Mouse (Mus musculus) liver, embryonic 11.5 days (tissue): ENCODE results near the gene Eya3. TPM values are rescaled to one million over a fixed set of nuclear protein-coding genes. Genes with fewer than 3 reads are reported as not detected.
"Not testable (repeated sequence)": the region's sequence is repeated elsewhere in the genome, so short reads cannot be mapped to it uniquely, and the experiment has no call there.

Experiments used
- ATAC-seq: fragments of 200-750 bp; cut with Nextera tagmentation; replicated peaks from 2 replicates; pipeline ENCODE4 v1.8.0; 2017; ENCODE audit warnings: moderate number of reproducible peaks, mild to moderate bottlenecking, moderate TSS enrichment, moderate library complexity; ENCODE audit not compliant: low FRiP score
- DNase-seq: peaks from one replicate; pipeline ENCODE4 v3.0.0-alpha.2; 2017; ENCODE audit warnings: low spot score
- H3K27ac ChIP-seq: fragments of 300-500 bp; sonication (generic); 2 replicates; pipeline ENCODE4 v1.5.1; 2014; ENCODE audit warnings: mild to moderate bottlenecking, low read depth, low read length, control low read depth
- H3K27me3 ChIP-seq: fragments of 300-500 bp; sonication (generic); replicated peaks from 2 replicates; pipeline ENCODE4 v1.6.1; 2014; ENCODE audit warnings: low read length, mixed read lengths; ENCODE audit not compliant: control insufficient read depth, insufficient read depth
- H3K36me3 ChIP-seq: fragments of 300-500 bp; sonication (generic); 2 replicates; pipeline ENCODE4 v1.6.1; 2014; ENCODE audit warnings: mild to moderate bottlenecking, low read length, moderate library complexity, mixed read lengths; ENCODE audit not compliant: control insufficient read depth, insufficient read depth
- H3K4me1 ChIP-seq: fragments of 300-500 bp; sonication (generic); replicated peaks from 2 replicates; pipeline ENCODE4 v1.6.1; 2014; ENCODE audit warnings: low read length, mixed read lengths; ENCODE audit not compliant: control insufficient read depth, insufficient read depth
- H3K4me2 ChIP-seq: fragments of 300-500 bp; sonication (generic); 2 replicates; pipeline ENCODE4 v1.6.1; 2014; ENCODE audit warnings: mild to moderate bottlenecking, control low read depth, moderate library complexity
- H3K4me3 ChIP-seq: fragments of 300-500 bp; sonication (generic); 2 replicates; pipeline ENCODE4 v1.5.1; 2014; ENCODE audit warnings: low read depth, low read length, control low read depth
- H3K9ac ChIP-seq: fragments of 300-500 bp; sonication (generic); 2 replicates; pipeline ENCODE4 v1.6.1; 2014; ENCODE audit warnings: low read depth, low read length, control low read depth
- H3K9me3 ChIP-seq: fragments of 300-500 bp; sonication (generic); 2 replicates; pipeline ENCODE4 v1.6.1; 2016; ENCODE audit warnings: low read length, inconsistent platforms, mixed read lengths; ENCODE audit not compliant: control insufficient read depth
- WGBS: fragments of 180-500 bp; shearing (Covaris S2); extraction: QIAGEN DNeasy Blood & Tissue Kit; methylation state at CpG from one replicate; pipeline ENCODE4 v1.1.7; 2014; 5-methylcytosine and 5-hydroxymethylcytosine counted together
- polyA plus RNA-seq: library from polyadenylated mRNA; unstranded; fragments of >200 nt; fragmentation: Nextera tagmentation; extraction: Ambion mirVana; gene quantifications from 2 replicates; pipeline ENCODE4 v1.2.1, GENCODE M21; 2014

Eya3 gene
- polyA plus RNA-seq, 1 experiment from 2014 or later = 29.7 TPM

DNA sequence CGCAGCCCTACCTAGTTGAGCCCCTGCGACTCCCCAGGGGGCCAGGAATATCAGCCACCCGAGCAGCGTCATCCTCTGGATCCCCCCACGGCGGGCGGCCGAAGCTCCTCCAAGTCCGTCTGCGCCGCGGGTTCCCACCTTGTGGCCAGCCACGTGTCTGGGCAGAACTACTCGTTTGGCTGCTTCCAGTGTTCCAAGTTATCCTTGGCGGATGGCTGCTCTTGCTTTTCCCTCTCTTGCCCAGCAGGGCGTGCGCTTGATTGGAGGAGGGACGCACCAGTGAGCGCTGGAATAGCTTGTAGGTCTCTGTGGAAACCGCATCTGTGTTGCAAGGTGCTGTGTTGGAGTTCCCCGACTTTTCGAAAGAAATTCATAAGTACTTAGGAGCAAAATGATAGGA, 118.2 kb downstream of the Eya3 start, which contains the start of gene Smpdl3b:
Smpdl3b (minus strand) TSS at position 279 of the 400 bp plus-strand sequence.
- no peaks in the 10 kb centered on the region for H3K36me3 ChIP-seq
- H3K4me2 ChIP-seq = peak within 1 kb of the TSS; percentile 77
- peaks cover 20% of the 10 kb centered on the region; the same call in 1 of the 2 replicates for H3K27me3 ChIP-seq
- WGBS = under 1% methylated on average over 22 of the region's 22 CpGs
- no peak for ATAC-seq
- peak within 1 kb of the TSS; percentile 51 for H3K4me3 ChIP-seq
- peak; percentile 54 for DNase-seq
- H3K4me1 ChIP-seq = 0 out of 2 replicates have a peak, but pooled peaks cover 5% of the 10 kb centered on the region
- no peaks in the 10 kb centered on the region for H3K9me3 ChIP-seq
- H3K9ac ChIP-seq = peak within 1 kb of the TSS; percentile 47; the same call in 1 of the 2 replicates
- no peak within 1 kb of the TSS for H3K27ac ChIP-seq

DNA sequence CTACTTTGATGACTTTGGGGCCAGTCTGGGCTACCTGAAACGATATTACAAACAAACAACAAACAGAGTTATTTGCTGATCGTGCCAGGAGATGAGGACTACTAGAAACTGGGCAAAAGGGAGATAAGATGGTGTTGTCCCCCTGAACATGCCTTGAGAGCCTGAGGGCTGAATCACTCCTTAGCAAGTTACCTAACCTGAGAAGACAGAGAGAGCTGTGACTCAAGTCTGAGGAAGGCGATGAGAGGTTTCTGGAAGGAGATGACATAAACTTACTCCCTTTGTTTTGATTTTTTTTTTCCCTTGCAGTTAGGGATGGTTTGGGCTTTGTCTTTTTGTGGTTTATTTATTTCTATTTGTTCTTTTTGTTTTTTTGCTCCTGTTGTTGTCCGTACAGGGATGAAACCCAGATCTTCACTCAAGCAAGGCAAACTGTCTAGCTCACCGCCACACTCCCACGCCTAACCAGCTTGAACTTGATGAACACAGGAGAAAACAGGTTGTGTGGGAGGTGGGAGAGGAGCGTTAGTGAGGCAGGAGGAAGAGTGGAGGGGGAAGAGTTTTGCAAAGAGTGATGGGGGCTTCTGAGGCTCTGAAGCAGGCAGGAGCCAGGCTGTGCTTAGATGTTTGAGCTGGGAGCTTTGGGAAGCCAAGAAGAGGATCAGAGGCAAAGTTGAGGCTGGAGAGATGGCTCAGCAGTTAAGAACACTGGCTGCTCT, 119.0 kb downstream of the Eya3 start:
- H3K9me3 ChIP-seq = no peaks in the 10 kb centered on the region
- H3K4me1 ChIP-seq = 0 out of 2 replicates have a peak, but pooled peaks cover 5% of the 10 kb centered on the region
- peaks cover 20% of the 10 kb centered on the region; the same call in 1 of the 2 replicates for H3K27me3 ChIP-seq
- no peak overlapping the region for H3K4me2 ChIP-seq
- DNase-seq (no peak), ATAC-seq (no peak)
- H3K4me3 ChIP-seq = no peak overlapping the region; the same call in 1 of the 2 replicates
- H3K36me3 ChIP-seq = no peaks in the 10 kb centered on the region
- no peak overlapping the region for H3K27ac ChIP-seq
- H3K9ac ChIP-seq = no peak overlapping the region
- WGBS = 72% methylated on average over 7 of the region's 7 CpGs

DNA sequence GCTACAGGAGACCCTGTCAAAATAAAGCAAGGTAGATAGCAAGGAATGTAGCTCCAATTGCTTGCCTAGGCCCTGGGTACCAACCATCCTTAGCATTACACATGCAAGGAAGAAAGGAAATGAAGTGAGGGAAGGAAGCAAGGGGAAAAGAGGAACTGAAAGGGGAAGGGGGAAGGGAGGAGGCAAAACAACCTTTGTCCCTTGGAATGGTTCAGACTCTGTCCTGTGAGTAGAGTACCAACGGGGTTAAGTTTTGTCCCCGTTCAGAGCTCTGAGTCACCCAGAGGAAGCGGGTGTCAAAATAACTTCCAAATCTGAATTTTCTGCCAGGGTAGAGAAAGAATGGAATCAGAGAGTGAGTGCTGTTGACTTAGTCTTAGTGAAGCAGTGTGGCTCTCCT, 121.5 kb downstream of the Eya3 start:
- H3K4me3 ChIP-seq = no peak overlapping the region
- no peak overlapping the region for H3K9ac ChIP-seq
- DNase-seq = no peak
- H3K4me2 ChIP-seq = no peak overlapping the region
- WGBS = 42% methylated on average over 3 of the region's 3 CpGs
- peaks cover 20% of the 10 kb centered on the region; the same call in 1 of the 2 replicates for H3K27me3 ChIP-seq
- no peak for ATAC-seq
- H3K36me3 ChIP-seq = no peaks in the 10 kb centered on the region
- H3K27ac ChIP-seq = no peak overlapping the region
- H3K9me3 ChIP-seq = no peaks in the 10 kb centered on the region
- H3K4me1 ChIP-seq = 0 out of 2 replicates have a peak, but pooled peaks cover 5% of the 10 kb centered on the region

DNA sequence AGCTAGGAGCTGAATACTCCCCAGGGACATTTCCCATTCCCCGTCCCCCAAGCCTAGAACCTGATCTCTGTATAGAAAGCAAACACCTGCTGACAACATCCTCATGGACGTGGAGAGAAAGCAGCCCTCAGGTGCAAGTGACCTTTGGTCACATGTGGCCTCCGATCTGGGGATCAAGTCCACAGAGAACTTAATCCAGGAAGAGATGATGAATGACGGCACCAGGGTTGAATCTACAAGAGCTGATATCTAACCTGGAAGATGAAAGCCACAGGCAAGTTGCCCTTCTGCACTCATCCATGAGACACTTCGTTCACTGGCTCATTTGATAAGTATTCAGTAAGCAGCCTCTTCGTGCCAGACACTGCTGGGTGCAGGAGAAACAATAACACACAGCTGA, 123.8 kb downstream of the Eya3 start:
- no peak for ATAC-seq
- Histone ChIP-seq H3K27ac (no peak overlapping the region), H3K27me3 (peaks cover 6% of the 10 kb centered on the region; the same call in 1 of the 2 replicates), H3K9me3 (no peaks in the 10 kb centered on the region), H3K36me3 (no peaks in the 10 kb centered on the region), H3K4me3 (no peak overlapping the region), H3K4me2 (no peak overlapping the region), H3K9ac (no peak overlapping the region), H3K4me1 (no peaks in the 10 kb centered on the region)
- DNase-seq = no peak
- 73% methylated on average over 6 of the region's 6 CpGs for WGBS

DNA sequence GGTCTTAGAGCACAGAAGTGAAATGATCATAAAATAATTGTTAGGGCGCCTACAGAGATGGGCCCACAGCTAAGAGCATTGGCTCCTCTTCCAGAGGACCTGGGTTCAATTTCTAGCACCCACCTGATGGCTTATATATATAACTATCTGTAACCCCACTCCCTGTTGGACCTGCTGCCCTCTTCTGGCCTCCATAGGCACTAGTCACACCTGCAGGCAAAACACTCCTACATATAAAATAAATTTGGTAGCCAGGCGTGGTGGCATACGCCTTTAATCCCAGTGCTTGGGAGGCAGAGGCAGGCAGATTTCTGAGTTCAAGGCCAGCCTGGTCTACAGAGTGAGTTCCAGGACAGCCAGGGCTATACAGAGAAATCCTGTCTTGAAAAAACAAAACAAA, 124.3 kb downstream of the Eya3 start:
- not testable (repeated sequence) for H3K9me3 ChIP-seq, H3K4me2 ChIP-seq, H3K4me3 ChIP-seq, DNase-seq, H3K36me3 ChIP-seq, H3K27me3 ChIP-seq, H3K27ac ChIP-seq, H3K4me1 ChIP-seq, H3K9ac ChIP-seq, ATAC-seq
- WGBS = 88% methylated on average over 3 of the region's 3 CpGs

DNA sequence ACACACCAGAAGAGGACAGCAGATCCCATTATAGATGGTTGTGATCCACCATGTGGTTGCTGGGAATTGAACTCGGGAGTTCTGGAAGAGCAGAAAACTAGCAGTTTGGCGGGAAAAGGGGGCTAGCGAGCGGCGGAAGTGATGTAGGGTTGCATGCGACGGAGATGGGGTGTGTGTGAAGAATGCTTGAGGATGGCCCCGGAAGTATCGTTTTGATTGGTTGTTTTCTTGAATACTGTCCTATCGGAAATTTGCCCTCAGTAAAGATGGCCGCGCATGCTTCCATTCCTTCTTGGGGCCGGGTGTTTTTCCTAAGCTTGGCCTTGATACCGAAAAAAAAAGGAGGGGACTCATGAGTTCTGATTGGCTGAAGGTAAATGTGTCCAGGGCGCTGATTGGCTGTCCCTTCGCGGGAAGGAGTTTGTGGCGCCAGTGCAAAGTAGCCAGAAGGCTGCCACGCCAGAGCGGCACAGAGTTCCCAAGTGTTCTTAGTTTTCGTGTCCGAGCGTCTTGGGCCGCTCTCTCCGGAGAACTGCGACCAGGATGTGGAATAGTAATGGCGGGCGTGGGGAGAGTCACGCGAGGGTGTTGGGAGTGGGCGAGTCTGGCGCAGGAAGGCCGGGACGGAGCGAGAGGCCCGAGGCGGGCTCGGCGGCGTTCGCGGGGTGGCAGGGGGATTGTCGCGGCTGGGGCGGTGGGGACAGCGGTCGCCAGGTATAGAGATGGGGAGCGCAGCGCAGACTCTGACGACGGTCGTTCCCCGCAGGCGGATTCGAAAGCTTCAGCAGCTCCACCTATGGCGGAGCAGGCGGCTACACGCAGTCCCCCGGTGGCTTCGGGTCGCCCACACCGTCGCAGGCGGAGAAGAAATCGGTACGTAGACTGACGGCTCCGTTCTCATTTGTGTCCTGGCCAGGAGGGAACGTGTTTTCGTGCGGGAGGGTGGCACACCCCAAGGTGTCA, 129.4 kb downstream of the Eya3 start, which contains the start of gene Rpa2:
Rpa2 (plus strand) TSS at position 419 of the 963 bp plus-strand sequence.
- peak within 1 kb of the TSS; percentile 96 for H3K9ac ChIP-seq

DNA sequence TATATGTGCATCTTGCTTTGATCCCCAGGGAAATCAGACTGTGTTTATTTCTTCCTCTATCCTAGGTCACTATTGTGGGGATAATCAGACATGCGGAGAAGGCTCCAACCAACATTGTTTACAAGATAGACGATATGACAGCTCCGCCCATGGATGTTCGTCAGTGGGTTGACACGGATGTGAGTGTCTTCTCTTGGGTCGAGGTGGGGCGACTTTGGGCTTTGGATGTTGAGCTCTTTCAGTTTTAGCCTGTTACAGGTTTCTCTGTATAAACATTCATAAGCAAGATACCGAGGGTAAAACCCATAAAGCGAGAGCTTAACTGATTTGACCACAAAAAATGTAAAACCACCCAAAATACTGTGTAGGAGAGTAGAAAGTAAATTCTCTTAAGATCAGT, 133.0 kb downstream of the Eya3 start:
- no peak overlapping the region for H3K4me2 ChIP-seq
- H3K4me3 ChIP-seq = no peak overlapping the region
- WGBS = 91% methylated on average over 9 of the region's 9 CpGs
- H3K9ac ChIP-seq = no peak overlapping the region
- peaks cover 59% of the 10 kb centered on the region for H3K36me3 ChIP-seq
- H3K27ac ChIP-seq = no peak overlapping the region
- no peaks in the 10 kb centered on the region for H3K9me3 ChIP-seq
- DNase-seq (no peak), ATAC-seq (no peak)
- H3K27me3 ChIP-seq = no peaks in the 10 kb centered on the region
- H3K4me1 ChIP-seq = no peaks in the 10 kb centered on the region

More for the DNA sequence above, 129.4 kb downstream of the Eya3 start, which contains the start of gene Rpa2:
- peak within 1 kb of the TSS; percentile 77 for H3K4me3 ChIP-seq
- DNase-seq (peak; percentile 94), ATAC-seq (peak; percentile 92)
- H3K4me2 ChIP-seq = peak within 1 kb of the TSS; percentile 85
- no peaks in the 10 kb centered on the region for H3K9me3 ChIP-seq
- H3K4me1 ChIP-seq = no peaks in the 10 kb centered on the region
- H3K36me3 ChIP-seq = peaks cover 27% of the 10 kb centered on the region
- peak within 1 kb of the TSS; percentile 72 for H3K27ac ChIP-seq
- WGBS = under 1% methylated on average over 71 of the region's 71 CpGs
- H3K27me3 ChIP-seq = no peaks in the 10 kb centered on the region
